Comparison of ENCODE assay signal across 8 mouse cellular contexts in genomic region chr11:31370436-31371230, GRCm38 (mm10). TPM values are rescaled to one million over a fixed set of nuclear protein-coding genes. Genes with fewer than 3 reads are reported as not detected.
DNase-seq lines count a peak whose midpoint lies in the region; ATAC-seq and TF ChIP-seq lines count a peak whose summit lies in the region.

No protein-coding gene starts in this region.

- no peak for TF ChIP-seq CTCF in hindbrain, postnatal 0 days (IDR thresholded peaks at IDR 0.05; ENCODE audit: low read depth)

- WGBS in hindbrain, postnatal 0 days, result 2% methylated on average over 23 of the region's 24 CpGs
- 3% methylated on average over 24 of the region's 24 CpGs for WGBS in midbrain, embryonic 11.5 days

- H3K9ac ChIP-seq in hindbrain, postnatal 0 days (replicated peaks; ENCODE audit: low read length), result no peak overlapping the region
- no peak overlapping the region for H3K9ac ChIP-seq in midbrain, embryonic 11.5 days (ENCODE audit: low read length)

- H3K4me3 ChIP-seq in hindbrain, postnatal 0 days (ENCODE audit: low read length), result peak overlapping the region; percentile 54
- peak overlapping the region; percentile 56 for H3K4me3 ChIP-seq in midbrain, embryonic 11.5 days (ENCODE audit: low read depth, low read length)

- H3K36me3 ChIP-seq in hindbrain, postnatal 0 days (ENCODE audit: insufficient read depth, low read length), result no peaks in the 10 kb centered on the region
- no peaks in the 10 kb centered on the region for H3K36me3 ChIP-seq in midbrain, embryonic 11.5 days (ENCODE audit: control insufficient read depth, insufficient read depth, low read length)

- DNase-seq in cerebellum, postnatal 10 days, result peak; percentile 47 to 48
- DNase-seq in cerebellum, postnatal 36 days, result no peak
- peak; percentile 36 for DNase-seq in Muller cell, postnatal 12 days (ENCODE audit: inconsistent ontology term)
- no peak for DNase-seq in hindbrain, postnatal 0 days (ENCODE audit: low spot score)
- DNase-seq in midbrain, embryonic 11.5 days (ENCODE audit: low spot score, missing footprints), result peak; percentile 87
- no peak for DNase-seq in right cerebral cortex, postnatal 25 days
- DNase-seq in gastrocnemius, postnatal 25 days, result no peak
- no peak for DNase-seq in urinary bladder, postnatal 10 days (ENCODE audit: low spot score)

- H3K27ac ChIP-seq in hindbrain, postnatal 0 days, result no peak overlapping the region
- H3K27ac ChIP-seq in midbrain, embryonic 11.5 days (ENCODE audit: low read depth, low read length), result no peak overlapping the region

- peaks cover 10% of the 10 kb centered on the region for H3K4me1 ChIP-seq in hindbrain, postnatal 0 days (ENCODE audit: insufficient read depth, low read length)
- peaks cover 18% of the 10 kb centered on the region for H3K4me1 ChIP-seq in midbrain, embryonic 11.5 days (ENCODE audit: control insufficient read depth, insufficient read depth, low read length)

- H3K27me3 ChIP-seq in hindbrain, postnatal 0 days (ENCODE audit: insufficient read depth, low read length), result peaks cover 10% of the 10 kb centered on the region; the same call in 1 of the 2 replicates
- H3K27me3 ChIP-seq in midbrain, embryonic 11.5 days (ENCODE audit: control insufficient read depth, insufficient read depth, low read length), result peaks cover 29% of the 10 kb centered on the region

- no peak for ATAC-seq in hindbrain, postnatal 0 days
- ATAC-seq in midbrain, embryonic 11.5 days (ENCODE audit: low FRiP score), result peak; percentile 28

- H3K9me3 ChIP-seq in hindbrain, postnatal 0 days (ENCODE audit: low read length), result no peaks in the 10 kb centered on the region
- H3K9me3 ChIP-seq in midbrain, embryonic 11.5 days (ENCODE audit: control insufficient read depth, low read length), result no peaks in the 10 kb centered on the region

- H3K4me2 ChIP-seq in hindbrain, postnatal 0 days (ENCODE audit: low read depth, low read length), result peak overlapping the region; percentile 90
- H3K4me2 ChIP-seq in midbrain, embryonic 11.5 days, result peak overlapping the region; percentile 98

RNA-seq across cellular contexts. Expression of gene Stc2, which starts 0.8 kb away (rescaled TPM):
- 3.2 and 4.0 TPM in 2 replicates for total RNA-seq in hindbrain, postnatal 0 days (2014; rRNA removed)
- 1.2 and 1.3 TPM in 2 replicates for polyA plus RNA-seq in hindbrain, postnatal 0 days (2015; fragmentation: Nextera tagmentation; extraction: Ambion mirVana)
- polyA plus RNA-seq in midbrain, embryonic 11.5 days (2014; fragmentation: Nextera tagmentation; extraction: Ambion mirVana), result 0.46 and 0.52 TPM in 2 replicates
- total RNA-seq in gastrocnemius, postnatal 25 days (2021), result 1 to 10 TPM; 3.1 to 4.4 TPM

Comparison
In these comparisons a context has a peak if more than half of its experiments do, and no peak if none do; other contexts are left out.
1. DNase-seq: peak in cerebellum, postnatal 10 days (2 of 2), Muller cell, postnatal 12 days (single experiment) and midbrain, embryonic 11.5 days (single experiment); none in cerebellum, postnatal 36 days (0 of 2), hindbrain, postnatal 0 days (single experiment), right cerebral cortex, postnatal 25 days (single experiment), gastrocnemius, postnatal 25 days (single experiment) and urinary bladder, postnatal 10 days (single experiment).